Mouse (Mus musculus) hindbrain, embryonic 11.5 days (tissue): ENCODE data around the gene Dhrs1. TPM values are rescaled to one million over a fixed set of nuclear protein-coding genes. Genes with fewer than 3 reads are reported as not detected.

Source experiments
- ATAC-seq: fragments of 200-750 bp; cut with Nextera tagmentation; 2 replicates; pipeline ENCODE4 v1.8.0; 2017; ENCODE audit warnings: mild to moderate bottlenecking, moderate TSS enrichment, moderate library complexity; ENCODE audit not compliant: low FRiP score
- DNase-seq: peaks from one replicate; pipeline ENCODE4 v3.0.0-alpha.2; 2015; ENCODE audit warnings: low spot score
- H3K27ac ChIP-seq: fragments of 300-500 bp; sonication (generic); 2 replicates; pipeline ENCODE4 v1.5.1; 2014; ENCODE audit warnings: mild to moderate bottlenecking, low read depth, low read length
- H3K27me3 ChIP-seq: fragments of 300-500 bp; sonication (generic); 2 replicates; pipeline ENCODE4 v1.6.1; 2014; ENCODE audit warnings: mild to moderate bottlenecking, low read length, moderate library complexity, mixed read lengths; ENCODE audit not compliant: control insufficient read depth, insufficient read depth
- H3K36me3 ChIP-seq: fragments of 300-500 bp; sonication (generic); 2 replicates; pipeline ENCODE4 v1.6.1; 2014; ENCODE audit warnings: mild to moderate bottlenecking, low read length, moderate library complexity, mixed read lengths; ENCODE audit not compliant: control insufficient read depth, insufficient read depth
- H3K4me1 ChIP-seq: fragments of 300-500 bp; sonication (generic); replicated peaks from 2 replicates; pipeline ENCODE4 v1.6.1; 2014; ENCODE audit warnings: low read length, mixed read lengths; ENCODE audit not compliant: control insufficient read depth, insufficient read depth
- H3K4me2 ChIP-seq: fragments of 300-500 bp; sonication (generic); replicated peaks from 2 replicates; pipeline ENCODE4 v1.6.1; 2014; ENCODE audit warnings: mild to moderate bottlenecking, low read depth, low read length
- H3K4me3 ChIP-seq: fragments of 300-500 bp; sonication (generic); 2 replicates; pipeline ENCODE4 v1.5.1; 2014; ENCODE audit warnings: low read depth, low read length
- H3K9ac ChIP-seq: fragments of 300-500 bp; sonication (generic); 2 replicates; pipeline ENCODE4 v1.6.1; 2014; ENCODE audit warnings: low read depth, low read length
- H3K9me3 ChIP-seq: fragments of 300-500 bp; sonication (generic); 2 replicates; pipeline ENCODE4 v1.6.1; 2016; ENCODE audit warnings: low read length; ENCODE audit not compliant: control insufficient read depth
- WGBS: fragments of 180-500 bp; shearing (Covaris S2); extraction: QIAGEN DNeasy Blood & Tissue Kit; methylation state at CpG from one replicate; pipeline ENCODE4 v1.1.7; 2014; 5-methylcytosine and 5-hydroxymethylcytosine counted together
- polyA plus RNA-seq: library from polyadenylated mRNA; unstranded; fragments of >200 nt; fragmentation: Nextera tagmentation; extraction: Ambion mirVana; gene quantifications from 2 replicates; pipeline ENCODE4 v1.2.1, GENCODE M21; 2014

The Dhrs1 gene
- polyA plus RNA-seq, 1 experiment from 2014 or later, result 68.6 TPM

DNA sequence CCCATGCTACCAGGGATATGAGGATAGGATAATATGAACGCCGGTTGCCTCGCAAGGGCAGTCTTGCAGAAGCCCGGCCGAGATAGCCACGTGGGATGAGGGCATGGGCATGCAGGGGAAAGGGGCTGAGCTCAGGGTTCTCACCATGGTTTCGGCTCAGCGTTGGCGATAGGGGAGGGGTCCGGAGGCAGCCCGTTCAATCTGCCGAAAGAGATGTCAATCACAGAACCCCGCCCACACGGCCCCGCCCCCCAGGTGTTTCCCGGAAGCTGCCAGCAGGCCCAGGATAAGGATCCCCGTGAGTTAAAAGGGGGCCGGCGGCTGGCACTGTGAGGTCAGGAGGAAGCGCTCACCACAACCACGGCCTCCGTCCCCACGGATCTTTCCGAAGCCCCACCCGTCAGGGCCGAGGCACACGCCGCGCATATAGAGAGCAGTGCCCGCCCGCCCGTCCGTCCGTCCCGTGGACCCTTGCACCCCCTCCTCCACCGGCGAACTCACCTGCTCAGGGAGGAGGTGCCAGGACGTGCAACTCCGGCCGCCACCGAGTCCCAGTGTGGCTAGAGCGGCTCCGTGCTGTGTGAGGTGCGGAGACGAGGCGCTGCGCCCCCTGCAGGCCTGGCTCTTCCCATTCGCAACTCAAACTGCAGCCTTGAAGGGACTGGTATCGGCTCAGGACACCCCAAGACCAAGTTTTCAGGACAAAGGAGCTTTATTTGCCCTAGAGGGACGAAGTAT is 23.6 kb downstream of the Dhrs1 start, which contains the start of gene Rabggta:
Gene Rabggta, minus strand, starts transcription at position 564 of the 738 bp plus-strand sequence.
- Histone ChIP-seq H3K4me2 (peak within 1 kb of the TSS; percentile 68), H3K4me3 (peak within 1 kb of the TSS; percentile 64), H3K27ac (peak within 1 kb of the TSS; percentile 51), H3K36me3 (0 out of 2 replicates have a peak, but pooled peaks cover 2% of the 10 kb centered on the region), H3K9me3 (no peaks in the 10 kb centered on the region), H3K4me1 (no peaks in the 10 kb centered on the region), H3K9ac (peak within 1 kb of the TSS; percentile 69), H3K27me3 (no peaks in the 10 kb centered on the region)
- peak; percentile 97 for DNase-seq
- WGBS, result 1% methylated on average over 50 of the region's 50 CpGs
- ATAC-seq, result peak; percentile 96

DNA sequence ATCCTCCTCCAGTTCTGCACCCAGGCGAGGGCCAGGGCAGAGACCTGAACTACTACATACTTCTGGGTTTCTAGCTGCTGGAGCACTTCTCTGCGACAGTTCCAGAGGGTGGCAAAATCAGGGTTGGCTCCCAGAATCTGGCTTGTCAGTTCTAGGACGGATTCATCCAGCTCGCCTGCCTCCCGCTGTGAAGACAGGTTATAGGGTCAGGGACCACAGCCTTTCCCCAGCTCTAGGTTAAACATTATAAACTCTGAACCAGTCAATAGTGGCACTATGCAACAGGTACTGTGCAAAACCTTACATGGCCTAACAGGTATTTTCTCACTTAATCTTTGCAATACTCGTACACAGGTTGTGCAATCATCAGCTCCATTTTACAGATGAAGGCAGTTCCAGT is 24.4 kb downstream of the Dhrs1 start:
- Histone ChIP-seq H3K4me2 (peak overlapping the region; percentile 68; the same call in 1 of the 2 replicates), H3K4me3 (peak overlapping the region; percentile 64; the same call in 1 of the 2 replicates), H3K9ac (no peak overlapping the region), H3K9me3 (no peaks in the 10 kb centered on the region), H3K4me1 (no peaks in the 10 kb centered on the region), H3K27ac (no peak overlapping the region), H3K36me3 (0 out of 2 replicates have a peak, but pooled peaks cover 2% of the 10 kb centered on the region), H3K27me3 (no peaks in the 10 kb centered on the region)
- 71% methylated on average over 6 of the region's 6 CpGs for WGBS
- DNase-seq, result no peak
- no peak for ATAC-seq

DNA sequence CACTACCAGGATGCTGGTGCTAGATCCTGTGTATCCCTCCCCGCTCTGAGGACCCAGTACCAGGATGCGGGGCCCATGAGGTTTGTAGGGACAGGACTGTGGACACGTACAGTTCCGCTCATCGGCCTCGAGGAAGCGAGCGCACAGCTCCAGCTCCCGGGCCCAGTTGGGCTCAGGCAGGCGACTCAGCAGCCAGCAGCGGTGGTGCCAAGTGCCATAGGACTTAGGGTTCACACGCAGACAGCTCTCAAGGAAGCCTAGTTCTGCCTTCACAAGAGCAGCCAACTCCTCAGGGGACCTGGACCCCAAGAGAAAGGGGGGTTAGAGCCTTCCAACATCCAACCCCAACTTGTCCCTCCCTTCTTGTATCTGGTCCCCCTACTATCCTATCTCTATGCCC is 24.8 kb downstream of the Dhrs1 start:
- WGBS, result 94% methylated on average over 12 of the region's 12 CpGs
- Histone ChIP-seq H3K4me3 (no peak overlapping the region), H3K4me2 (no peak overlapping the region), H3K36me3 (0 out of 2 replicates have a peak, but pooled peaks cover 2% of the 10 kb centered on the region), H3K9ac (no peak overlapping the region), H3K27me3 (no peaks in the 10 kb centered on the region), H3K4me1 (no peaks in the 10 kb centered on the region), H3K27ac (no peak overlapping the region), H3K9me3 (no peaks in the 10 kb centered on the region)
- ATAC-seq, result no peak
- no peak for DNase-seq

DNA sequence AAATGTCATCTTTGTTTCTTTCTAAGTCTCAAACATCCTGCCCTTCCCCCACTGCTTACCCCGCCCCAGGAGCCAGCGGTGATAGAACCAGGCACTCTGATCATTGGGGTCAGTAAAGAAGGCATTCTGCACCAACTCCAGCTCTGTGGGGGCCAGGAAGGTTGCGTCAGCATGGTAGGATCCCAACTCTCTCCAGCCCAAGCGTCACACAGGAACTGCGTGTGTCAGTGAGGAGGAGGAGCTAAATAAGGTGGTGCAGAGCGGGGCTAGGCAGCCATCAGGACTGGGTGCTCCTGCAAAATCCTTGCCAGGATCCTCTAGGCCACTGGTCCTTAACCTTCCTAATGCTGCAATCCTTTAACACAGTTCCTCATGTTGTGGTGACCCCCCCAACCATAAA is 25.8 kb downstream of the Dhrs1 start:
- Histone ChIP-seq H3K4me1 (no peaks in the 10 kb centered on the region), H3K36me3 (0 out of 2 replicates have a peak, but pooled peaks cover 2% of the 10 kb centered on the region), H3K9me3 (no peaks in the 10 kb centered on the region), H3K9ac (no peak overlapping the region), H3K27ac (no peak overlapping the region), H3K4me3 (no peak overlapping the region), H3K27me3 (no peaks in the 10 kb centered on the region), H3K4me2 (no peak overlapping the region)
- 93% methylated on average over 6 of the region's 6 CpGs for WGBS
- ATAC-seq (no peak), DNase-seq (no peak)

DNA sequence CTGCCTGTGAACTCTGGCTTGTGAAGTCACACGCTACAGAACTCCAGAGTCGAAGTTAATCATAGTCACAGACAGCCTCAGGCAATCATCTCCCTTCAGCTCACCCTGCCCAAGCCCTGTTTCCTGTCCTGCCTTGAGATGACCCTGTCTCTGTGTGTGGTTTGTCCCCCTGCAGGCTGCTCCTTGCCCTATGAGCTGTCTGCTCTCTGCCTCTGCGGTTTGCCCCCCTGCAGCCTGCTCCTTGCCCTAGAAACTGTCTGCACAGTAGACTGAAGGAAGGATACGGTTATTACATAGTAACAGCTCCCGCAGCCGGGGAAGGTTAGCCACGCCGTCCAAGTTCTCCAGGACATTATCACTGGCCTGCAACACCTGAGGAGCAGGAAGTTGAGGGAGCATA is 28.6 kb downstream of the Dhrs1 start:
- 74% methylated on average over 8 of the region's 8 CpGs for WGBS
- Histone ChIP-seq H3K36me3 (0 out of 2 replicates have a peak, but pooled peaks cover 2% of the 10 kb centered on the region), H3K27me3 (peaks cover 6% of the 10 kb centered on the region), H3K9ac (no peak overlapping the region), H3K4me1 (no peaks in the 10 kb centered on the region), H3K4me3 (no peak overlapping the region), H3K27ac (no peak overlapping the region), H3K4me2 (no peak overlapping the region), H3K9me3 (no peaks in the 10 kb centered on the region)
- DNase-seq, result no peak
- no peak for ATAC-seq

DNA sequence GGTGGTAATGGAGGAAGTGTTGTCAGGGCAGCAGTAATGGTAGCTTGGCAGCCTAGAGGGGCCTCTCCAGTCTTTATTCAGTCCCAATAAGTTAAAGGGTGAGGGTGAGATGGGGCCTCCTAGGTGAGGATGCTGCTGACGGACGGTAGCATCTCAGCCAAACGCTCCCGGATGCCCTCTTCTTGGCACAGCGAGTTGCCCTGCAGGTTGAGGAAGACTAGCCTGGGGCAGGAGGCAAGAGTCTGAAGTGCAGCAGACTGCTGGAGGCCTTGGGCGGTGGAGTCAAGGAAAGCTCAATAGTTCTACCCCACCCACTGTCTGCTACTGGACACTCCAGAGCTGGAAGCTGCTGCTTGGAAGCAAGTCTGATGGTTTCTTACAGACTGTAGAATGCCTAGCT is 29.2 kb downstream of the Dhrs1 start:
- Histone ChIP-seq H3K27ac (no peak overlapping the region), H3K9me3 (no peaks in the 10 kb centered on the region), H3K4me3 (no peak overlapping the region), H3K36me3 (0 out of 2 replicates have a peak, but pooled peaks cover 2% of the 10 kb centered on the region), H3K4me2 (no peak overlapping the region), H3K27me3 (peaks cover 6% of the 10 kb centered on the region), H3K9ac (no peak overlapping the region), H3K4me1 (no peaks in the 10 kb centered on the region)
- ATAC-seq (no peak), DNase-seq (no peak)
- 91% methylated on average over 6 of the region's 6 CpGs for WGBS

DNA sequence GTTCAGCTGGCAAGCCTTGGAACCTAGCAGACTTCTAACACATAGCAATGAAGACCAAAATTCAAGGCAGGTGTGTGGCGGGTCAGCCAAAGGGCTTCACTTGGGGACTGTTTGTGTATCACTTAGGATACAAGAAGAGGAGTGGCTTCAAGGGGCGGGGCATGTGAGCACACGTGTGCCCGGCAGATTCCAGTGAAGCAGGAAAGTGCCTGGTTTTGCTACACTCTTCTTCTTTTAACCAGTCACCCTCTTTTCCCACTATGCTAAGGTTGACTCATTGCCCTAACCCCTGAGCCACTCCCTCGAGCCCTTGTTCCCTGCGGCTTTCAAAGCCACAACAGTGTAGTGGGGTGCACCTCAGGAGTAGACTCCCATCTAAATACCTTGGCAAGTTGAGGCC is 30.6 kb downstream of the Dhrs1 start:
- no peak overlapping the region for H3K27ac ChIP-seq

DNA sequence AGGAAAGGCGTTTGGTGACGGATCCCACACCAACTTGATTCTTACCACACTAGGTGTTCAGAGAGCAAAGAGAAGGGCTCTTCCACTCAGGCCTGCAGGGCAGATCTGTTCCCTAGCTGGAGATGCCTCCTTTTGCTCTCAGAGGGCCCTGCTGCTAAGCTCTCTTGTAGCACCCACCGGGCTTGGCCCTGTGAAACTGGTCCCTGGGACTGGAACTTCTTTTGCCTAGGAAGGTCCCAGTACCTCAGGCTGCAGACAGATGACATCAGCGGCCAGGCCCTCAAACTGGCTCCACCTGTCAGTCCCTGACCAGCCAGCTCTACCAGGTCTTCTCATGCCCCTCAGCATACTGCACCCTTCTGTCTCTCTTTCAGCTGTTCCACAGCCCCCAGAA is 31.8 kb downstream of the Dhrs1 start, which contains the start of gene Tgm1:
Gene Tgm1, minus strand, starts transcription at position 198 of the 394 bp plus-strand sequence.
- no peaks in the 10 kb centered on the region for H3K9me3 ChIP-seq
- H3K4me1 ChIP-seq, result no peaks in the 10 kb centered on the region
- H3K27ac ChIP-seq, result no peak within 1 kb of the TSS
- ATAC-seq (no peak), DNase-seq (no peak)
- H3K36me3 ChIP-seq, result no peaks in the 10 kb centered on the region
- no peak within 1 kb of the TSS for H3K4me3 ChIP-seq
- no peak within 1 kb of the TSS for H3K9ac ChIP-seq
- WGBS, result 31% methylated on average over 4 of the region's 4 CpGs
- 0 out of 2 replicates have a peak within 1 kb of the TSS, but pooled peaks have one; percentile 7 for H3K4me2 ChIP-seq
- H3K27me3 ChIP-seq, result peaks cover 8% of the 10 kb centered on the region

More for the DNA sequence above, 30.6 kb downstream of the Dhrs1 start:
- WGBS, result 45% methylated on average over 6 of the region's 6 CpGs
- Histone ChIP-seq H3K4me2 (no peak overlapping the region), H3K27me3 (peaks cover 8% of the 10 kb centered on the region), H3K36me3 (0 out of 2 replicates have a peak, but pooled peaks cover 2% of the 10 kb centered on the region), H3K9ac (no peak overlapping the region), H3K4me3 (no peak overlapping the region), H3K9me3 (no peaks in the 10 kb centered on the region), H3K4me1 (no peaks in the 10 kb centered on the region)
- DNase-seq (no peak), ATAC-seq (no peak)
